Mouse (Mus musculus) adrenal gland, postnatal 14 days (tissue): ENCODE measurements around the gene Gm21987. TPM values are rescaled to one million over a fixed set of nuclear protein-coding genes. Genes with fewer than 3 reads are reported as not detected.

Source experiments
- DNase-seq: peaks from one replicate; pipeline ENCODE4 v3.0.0; 2021; ENCODE audit warnings: mixed read lengths
- total RNA-seq: library from RNA; stranded (reverse); gene quantifications from 2 replicates; pipeline ENCODE4 v1.2.3, GENCODE M21; 2021

The Gm21987 gene
- total RNA-seq, 1 experiment from 2014 or later = not detected

DNA sequence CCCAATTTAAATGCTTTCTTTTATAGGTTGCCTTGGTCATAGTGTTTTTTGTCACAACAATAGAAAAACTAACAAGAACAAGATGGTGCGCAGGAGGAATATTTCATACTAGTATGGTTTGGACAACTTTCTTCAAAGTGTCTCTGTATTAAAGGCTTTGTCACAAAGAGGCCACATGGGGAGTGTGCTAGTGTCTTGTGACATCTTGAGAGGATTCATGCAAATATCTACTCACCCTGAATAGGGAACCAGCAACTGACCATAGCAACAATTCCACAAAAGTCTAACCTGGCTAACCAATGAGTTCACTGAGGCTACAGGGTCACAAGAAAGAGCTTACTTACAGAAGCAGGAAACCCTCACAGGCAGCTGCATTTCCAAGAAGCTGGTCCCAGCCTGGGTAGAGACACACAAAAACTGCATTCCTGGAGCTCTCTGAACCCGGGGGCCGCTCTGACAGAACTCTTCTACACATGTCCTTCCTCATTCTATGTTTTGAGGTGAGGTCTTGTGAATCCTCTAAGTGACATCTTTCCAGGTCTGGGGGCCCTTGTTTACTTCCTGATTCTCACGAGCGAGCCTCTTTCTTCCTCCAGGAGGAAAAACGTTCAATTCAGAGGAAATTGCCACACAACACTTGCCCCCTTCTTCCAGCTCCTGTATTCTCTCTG lies 48.4 kb downstream of the Gm21987 start:
- no peak for DNase-seq

DNA sequence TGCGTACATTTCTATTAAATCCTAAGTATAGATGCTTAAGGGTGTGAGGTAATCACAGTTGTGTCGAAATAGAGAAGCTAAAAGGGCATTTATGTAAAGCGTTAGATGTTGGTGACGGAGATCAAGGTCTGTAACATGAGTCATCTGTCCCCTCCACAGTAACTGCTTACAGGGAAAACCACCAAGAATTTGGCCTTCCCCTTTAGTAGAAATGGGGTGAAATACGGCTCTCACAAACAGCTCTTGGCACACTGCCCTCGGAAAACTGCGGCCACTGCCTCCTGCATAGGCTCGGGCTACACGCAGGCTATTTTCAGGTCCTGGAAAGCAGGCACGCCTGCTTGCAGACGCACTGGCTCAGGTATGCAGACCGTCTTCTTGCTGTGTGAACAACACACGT lies 49.3 kb downstream of the Gm21987 start:
- DNase-seq = peak; percentile 94

DNA sequence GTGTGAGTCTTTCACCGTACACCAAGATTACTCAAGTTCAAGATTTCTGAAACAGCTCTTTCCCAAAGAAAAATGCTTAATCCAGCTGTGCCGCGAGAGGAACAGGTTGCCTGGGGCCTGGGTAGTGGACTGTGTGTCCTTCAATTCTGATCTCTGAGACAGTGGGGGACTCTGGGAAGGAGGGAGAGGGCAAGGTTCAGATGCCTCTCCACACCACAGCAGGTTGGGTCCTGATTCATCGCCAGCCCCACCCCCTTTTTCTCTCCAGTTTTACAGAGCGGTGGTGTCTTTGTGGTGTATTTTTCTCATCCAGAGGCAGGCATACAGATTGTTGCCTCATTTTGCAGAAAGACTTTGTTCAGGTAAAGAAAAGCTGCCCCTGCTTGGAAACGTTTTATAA lies 51.4 kb downstream of the Gm21987 start:
- DNase-seq = no peak

DNA sequence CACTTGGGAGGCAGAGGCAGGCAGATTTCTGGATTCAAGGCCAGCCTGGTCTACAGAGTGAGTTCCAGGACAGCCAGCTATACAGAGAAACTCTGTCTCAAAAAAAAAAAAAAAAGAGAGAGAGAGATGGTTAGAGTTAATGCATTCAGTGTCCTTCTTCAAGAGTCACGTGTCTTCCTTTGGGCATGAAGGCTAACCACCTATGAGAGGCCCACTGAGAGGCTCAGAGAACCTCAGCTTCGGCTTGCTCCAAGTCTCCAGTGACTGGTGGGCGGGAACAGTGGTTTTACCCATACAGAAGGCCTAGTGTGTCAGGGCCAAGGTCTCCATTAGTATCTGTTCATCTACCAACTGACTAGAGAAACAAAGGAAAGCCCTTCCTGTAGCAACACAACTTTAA lies 52.2 kb downstream of the Gm21987 start:
- DNase-seq = peak; percentile 32

DNA sequence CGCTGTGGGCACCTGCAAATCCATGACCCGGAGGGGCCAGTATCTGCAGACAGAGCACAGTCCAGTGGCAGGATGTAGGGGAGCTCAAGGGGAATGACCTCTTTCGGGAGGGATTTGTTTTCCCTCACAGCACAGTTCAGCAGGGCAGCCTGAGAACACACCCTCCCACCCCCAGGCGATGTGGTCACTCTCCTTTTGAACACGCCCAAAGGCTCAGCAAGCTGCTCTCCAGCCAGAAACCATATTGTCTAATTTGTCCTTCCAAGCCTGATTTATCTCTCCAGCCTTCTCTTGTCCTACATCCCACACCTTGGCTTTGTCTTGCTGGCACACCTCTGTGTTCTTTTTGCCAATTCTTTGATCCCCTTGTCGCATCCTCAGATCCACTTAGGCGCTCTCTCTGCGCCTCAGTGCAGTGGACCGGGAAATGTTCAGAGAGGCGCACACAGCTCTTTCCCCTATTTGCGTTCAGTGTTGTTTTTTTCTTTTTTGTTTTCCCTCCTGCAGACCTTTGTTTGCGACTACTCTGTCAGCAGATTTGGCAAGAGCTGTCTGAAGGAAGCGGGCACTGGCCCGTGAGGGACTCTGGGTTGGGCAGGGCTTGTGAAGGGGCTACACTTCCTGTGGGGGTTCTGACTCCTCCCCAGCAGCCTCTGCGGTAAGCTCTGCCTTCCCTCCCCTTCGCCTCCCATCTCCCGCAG lies 52.8 kb downstream of the Gm21987 start:
- peak; percentile 83 for DNase-seq

DNA sequence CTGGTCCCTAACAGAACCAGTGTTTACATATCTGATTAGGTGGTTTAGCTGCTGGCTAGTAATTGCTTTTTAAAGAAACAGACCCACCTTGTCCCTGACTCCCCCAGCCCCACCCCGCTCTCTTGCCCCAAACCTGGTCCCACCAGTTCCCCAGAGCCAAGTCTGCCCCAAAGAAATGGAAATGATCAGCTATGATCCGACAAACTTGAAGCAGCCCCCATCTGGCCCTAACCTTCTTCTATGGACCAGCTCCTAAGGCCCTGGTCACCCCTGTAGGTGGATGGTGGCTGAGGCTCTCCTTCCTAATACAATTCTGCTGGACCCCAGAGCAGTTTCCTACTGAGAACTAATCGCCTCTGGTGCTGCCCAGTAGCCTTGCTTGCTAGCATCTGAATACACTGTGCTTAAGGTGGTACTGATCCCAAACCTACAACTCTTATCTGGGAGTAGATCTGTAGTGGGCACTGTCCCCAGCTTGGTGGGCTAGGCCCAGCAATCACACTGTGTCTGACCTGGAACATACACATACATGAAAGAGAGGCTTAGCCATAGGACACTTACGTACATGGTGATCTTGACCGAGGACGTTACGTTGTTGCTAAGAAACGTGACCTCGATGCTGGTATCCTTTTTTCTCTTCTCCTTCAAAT lies 53.6 kb downstream of the Gm21987 start:
- DNase-seq = peak; percentile 31

DNA sequence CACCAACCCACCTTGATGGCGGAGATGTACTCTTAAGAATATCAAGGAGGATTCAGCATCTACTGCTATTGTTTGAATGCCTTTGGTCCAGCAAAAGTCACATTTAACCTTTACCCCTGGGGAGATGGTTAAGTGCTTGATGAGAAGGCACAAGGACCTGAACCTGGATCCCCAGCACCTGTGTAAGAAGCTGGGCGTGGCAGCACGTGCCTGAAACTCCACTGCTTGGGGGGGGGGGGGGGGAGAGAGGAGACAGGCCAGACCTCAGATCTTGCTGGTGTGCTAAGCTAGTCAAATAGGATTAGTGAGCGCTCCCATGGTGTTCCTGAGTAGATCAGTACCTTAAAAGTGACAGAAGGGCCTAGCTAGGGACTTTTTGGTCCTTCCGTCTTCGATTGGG lies 54.6 kb downstream of the Gm21987 start:
- DNase-seq = no peak

DNA sequence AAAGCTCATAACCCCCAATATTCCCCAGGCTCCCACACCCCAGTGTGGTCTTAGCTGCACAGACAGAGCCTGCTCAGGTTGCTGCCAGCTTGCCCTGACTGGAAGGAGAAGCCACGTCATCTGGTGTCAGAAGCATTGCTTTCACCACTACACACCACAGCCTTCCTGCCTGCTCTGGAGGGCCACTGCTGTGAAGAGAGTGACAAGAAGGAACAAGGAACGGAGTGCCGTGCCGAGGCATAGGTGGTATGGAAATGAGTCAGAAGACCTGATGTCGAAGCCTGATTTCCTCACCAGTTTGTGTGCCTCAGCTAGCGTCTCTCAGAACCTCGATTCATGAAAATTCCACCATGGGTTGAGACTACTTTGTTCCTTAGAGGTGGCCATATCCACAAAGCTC lies 56.8 kb downstream of the Gm21987 start:
- no peak for DNase-seq

DNA sequence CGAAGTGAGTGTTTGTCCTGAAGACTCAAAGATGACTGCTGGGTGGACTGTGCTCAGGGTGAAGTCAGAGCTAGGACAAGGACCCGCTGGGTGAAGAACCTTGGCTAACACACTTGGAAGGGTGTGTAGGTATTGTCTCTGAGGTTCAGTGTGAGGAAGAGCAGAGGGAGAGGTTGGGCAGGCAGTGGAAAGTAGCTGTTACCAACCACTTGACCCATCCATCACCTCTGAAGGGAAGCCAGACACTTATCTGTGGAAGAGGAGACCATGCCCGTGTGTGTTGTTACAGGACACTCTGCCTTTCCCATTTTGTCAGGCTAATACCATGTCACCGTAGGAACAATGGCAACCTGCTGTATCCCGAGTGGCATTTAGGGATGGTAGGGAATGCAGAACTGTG lies 59.5 kb downstream of the Gm21987 start:
- no peak for DNase-seq

DNA sequence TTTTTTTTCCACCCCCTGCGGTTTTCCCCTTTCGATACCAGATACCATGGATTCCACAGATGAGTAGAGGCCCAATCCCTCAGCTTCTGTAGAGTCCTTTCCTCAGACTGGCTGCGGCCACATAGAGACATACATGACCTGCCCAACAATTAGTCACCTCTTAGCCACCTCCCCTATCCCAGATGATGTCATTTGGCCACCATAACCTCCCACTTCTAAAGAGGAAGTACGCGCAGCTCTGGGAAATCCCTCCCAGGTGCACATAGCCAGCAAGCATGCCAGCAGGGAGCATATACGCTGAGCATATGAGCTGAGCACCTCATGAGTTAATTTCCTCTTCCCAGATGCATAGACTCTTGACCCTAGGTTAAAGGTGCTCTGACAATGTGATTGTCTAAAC lies 59.9 kb downstream of the Gm21987 start:
- no peak for DNase-seq

DNA sequence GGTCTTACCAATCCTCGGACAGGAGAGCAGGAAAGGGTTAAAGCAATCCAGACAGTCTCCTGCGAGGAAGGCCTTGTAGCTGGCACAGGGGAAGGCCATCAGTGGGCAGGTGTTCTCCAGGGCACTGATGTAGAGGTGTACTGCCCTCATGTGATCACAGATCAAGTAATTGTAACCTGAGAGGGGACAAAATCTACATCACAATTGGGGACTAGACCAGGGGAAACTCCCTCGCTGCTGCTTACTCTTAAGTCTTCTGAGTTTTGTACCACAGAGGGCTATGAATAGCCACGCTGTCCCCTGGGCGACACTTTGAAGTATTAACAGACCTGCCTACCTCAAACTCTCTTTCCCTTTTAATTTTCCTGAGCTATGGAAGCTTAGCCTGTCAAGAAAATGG lies 60.7 kb downstream of the Gm21987 start:
- no peak for DNase-seq

DNA sequence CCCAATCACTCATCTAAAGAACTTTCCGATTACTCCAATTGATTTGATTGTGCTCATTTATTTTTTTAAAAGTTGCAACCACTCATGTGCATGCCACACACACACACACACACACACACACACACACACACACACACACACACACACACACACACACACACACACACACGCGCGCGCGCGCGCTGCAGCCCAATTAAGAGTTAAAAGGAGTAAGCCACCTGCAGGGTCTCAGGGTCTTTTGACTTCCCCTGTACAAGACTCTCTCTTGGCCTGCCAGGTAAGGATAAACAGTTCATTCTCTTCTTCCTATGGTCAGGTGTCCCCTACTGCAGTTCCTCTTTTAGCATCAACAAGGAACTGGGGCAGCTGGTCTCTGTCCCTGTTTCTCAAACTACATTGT lies 61.6 kb downstream of the Gm21987 start:
- DNase-seq = no peak

Other genes with a start within 250 kb of the Gm21987 start
- 0.79 and 5.3 TPM in 2 replicates for gene Nr1i2, start 52.2 kb upstream of the Gm21987 start, total RNA-seq
- gene Maats1, start 4.9 kb upstream of the Gm21987 start, total RNA-seq = 0.48 and 0.53 TPM in 2 replicates
- 474 and 521 TPM in 2 replicates for gene Cox17, start within 50 bp of the Gm21987 start, total RNA-seq
- gene Popdc2, start 15.2 kb downstream of the Gm21987 start, total RNA-seq = 4.7 and 4.9 TPM in 2 replicates
- gene Pla1a, start 86.1 kb downstream of the Gm21987 start, total RNA-seq = 21.4 and 27.2 TPM in 2 replicates
- gene Adprh, start 105.7 kb downstream of the Gm21987 start, total RNA-seq = 41.2 and 42.2 TPM in 2 replicates
- gene Cd80, start 108.5 kb downstream of the Gm21987 start, total RNA-seq = 0.56 and 2.0 TPM in 2 replicates
- gene Timmdc1, start 175.6 kb downstream of the Gm21987 start, total RNA-seq = 46.2 and 46.5 TPM in 2 replicates
- 22.5 and 25.4 TPM in 2 replicates for gene Poglut1, start 203.2 kb downstream of the Gm21987 start, total RNA-seq
- gene Tmem39a, start 211.7 kb downstream of the Gm21987 start, total RNA-seq = 55.7 and 74.0 TPM in 2 replicates